Mouse (Mus musculus) lung, adult 18-20 months (tissue): ENCODE measurements around the gene Tfap4.
A peak's percentile ranks its signal among the peaks of the same experiment; 100 is the strongest.

Experiments
- DNase-seq, 2 experiments: peaks; one replicate each; pipeline ENCODE4 v3.0.0; 2022; ENCODE audit warnings: mixed read lengths in 2 of 2

Tfap4 gene

DNA sequence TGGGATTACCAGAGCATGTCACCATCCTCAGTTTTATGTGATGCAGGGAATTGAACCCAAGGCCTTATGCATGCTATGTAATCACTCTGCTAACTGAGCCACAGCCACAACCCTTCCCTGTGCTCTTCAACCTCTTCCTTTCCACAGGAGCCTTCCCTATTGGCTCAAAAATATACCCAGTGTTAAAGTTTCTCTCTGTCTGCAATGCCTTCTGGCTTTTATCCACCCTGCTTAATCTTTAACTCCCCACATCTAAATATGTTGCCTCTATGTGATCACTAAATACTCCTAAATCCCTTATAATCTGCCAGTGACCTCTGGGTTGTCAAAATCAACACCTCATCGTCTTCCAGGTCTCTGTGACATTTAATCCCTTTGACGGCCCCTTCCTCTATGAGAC lies 41.7 kb downstream of the Tfap4 start:
- no peak for DNase-seq

DNA sequence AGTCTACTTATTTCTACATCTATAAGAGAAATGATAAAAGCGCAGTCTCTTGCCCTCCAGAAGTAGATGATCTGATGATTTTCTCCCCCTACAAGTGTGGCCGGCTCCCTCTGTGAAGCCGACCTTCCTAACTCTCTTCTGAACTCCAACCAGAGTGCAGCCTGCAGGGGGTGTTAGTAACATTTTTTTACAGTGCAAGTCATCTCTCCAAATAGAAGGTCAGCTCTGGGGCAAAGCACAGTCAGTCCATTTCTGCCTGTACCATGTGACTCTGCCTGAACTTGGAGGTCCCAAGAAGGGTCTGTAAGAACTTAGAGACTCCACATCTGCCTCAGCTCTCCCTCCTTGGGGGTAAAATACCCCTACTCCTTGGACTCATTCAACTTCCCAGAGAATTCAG lies 45.3 kb downstream of the Tfap4 start:
- DNase-seq = no peak

DNA sequence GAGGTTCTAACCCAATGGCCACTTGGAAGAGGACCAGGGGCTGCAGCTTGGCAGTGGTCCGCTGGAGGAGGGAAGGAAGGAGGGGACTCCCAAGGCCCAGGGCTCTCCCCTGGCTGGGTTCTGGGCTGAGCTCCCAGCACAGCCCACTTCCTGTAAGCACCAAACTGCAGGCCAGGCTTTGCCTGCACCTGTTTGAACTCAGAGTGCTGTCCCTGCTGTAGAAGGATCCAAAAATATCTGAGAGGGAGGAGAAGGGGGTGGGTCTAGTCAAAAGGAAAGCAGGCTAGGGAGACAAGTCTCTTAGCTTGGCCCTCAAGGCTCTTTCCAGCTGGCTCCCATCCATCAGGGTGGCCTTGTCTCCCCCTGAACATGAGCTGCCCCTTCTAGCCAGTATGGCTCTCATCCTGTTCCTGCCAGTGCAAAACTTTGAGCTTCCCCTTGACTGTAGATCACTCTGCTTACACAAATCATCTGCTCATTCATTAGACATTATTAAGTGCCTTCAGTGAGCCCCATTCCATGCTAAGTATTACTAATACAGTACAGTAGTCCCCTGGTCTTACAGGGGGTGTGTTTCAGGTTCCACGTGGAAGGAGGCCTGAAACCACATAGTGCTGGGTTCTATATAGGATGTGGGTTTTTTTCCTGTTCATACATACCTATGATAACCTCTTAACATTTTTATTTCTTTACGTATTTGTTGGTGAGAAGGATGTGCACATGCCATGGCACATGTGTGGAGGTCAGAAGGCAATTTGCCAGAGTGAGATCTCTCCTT lies 46.8 kb downstream of the Tfap4 start:
- peak in 1 of 2 experiments; percentile 30 for DNase-seq

DNA sequence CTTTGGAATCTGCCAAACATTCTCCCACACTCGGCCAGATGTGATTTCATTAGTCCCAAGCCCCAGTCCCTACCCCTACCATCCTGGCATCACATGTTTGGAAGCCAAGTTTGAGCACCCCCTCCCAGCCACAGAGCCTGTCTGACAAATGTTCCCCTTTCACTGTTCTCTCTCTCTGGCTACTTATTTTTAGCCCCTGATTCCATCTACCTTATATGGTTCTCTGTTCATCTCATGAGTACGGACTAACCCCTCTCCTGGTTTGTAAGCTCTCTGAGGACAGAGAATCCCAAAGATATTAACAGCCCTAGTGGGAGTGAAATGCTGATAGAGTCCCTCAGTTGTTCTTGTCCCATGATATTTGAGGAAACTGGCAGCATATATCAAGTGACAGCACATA lies 48.3 kb downstream of the Tfap4 start:
- no peak for DNase-seq

DNA sequence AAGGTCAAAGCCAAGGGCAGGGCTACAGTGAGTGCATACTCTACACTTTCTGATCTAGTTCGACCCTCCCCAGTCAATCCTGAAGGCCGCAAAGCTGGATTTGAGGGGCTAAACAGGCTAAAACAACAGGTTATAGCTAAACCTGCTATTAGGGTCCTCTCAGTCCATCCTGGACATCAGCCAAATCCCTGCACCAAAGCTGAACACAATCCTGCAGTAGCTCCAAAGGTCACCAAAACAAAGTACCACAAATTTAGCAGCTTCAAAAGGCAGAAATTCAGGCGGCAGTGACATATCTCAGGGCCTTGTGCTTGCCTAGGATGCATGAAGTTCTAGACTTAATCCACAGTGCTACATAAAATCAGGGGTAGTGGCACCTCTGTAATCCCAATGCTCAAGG lies 53.5 kb downstream of the Tfap4 start:
- no peak for DNase-seq

DNA sequence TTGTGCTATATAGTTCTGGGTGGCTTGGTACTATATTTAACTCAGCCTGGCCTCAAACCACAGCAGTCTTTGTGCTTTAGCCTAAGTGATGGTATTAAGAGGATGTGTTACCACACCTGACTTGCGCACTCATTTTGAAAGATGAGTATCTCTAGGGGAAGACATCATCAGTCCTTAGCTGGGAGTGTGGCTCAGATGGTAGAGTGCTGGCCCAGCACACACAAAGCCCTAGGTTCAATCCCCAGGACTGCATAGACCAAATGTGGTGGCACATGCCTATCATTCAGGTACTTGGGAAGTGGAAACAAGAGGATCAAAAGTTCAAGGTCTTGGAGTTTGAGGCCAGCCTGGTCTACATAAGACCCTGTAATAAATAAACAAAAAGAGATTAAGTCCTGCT lies 56.2 kb downstream of the Tfap4 start:
- DNase-seq = no peak

DNA sequence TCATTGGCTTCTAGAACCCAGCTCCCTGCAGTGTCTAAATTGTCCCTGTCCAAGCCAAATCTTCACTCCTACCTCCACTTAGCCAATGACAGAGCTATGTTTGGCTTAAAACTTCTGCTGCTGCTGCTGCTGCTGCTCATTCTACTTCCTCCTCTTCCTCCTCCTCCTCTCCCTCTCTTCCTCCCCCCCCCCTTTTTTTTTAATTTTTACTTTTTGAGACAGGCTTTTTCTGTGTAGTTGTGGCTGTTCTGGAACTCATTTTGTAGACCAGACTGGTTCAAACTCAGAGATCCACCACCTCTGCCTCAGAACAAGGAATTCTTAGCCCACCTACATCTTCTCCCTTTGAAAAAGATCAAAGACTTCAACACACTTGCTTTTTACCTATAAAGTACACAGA lies 57.1 kb downstream of the Tfap4 start:
- no peak for DNase-seq

DNA sequence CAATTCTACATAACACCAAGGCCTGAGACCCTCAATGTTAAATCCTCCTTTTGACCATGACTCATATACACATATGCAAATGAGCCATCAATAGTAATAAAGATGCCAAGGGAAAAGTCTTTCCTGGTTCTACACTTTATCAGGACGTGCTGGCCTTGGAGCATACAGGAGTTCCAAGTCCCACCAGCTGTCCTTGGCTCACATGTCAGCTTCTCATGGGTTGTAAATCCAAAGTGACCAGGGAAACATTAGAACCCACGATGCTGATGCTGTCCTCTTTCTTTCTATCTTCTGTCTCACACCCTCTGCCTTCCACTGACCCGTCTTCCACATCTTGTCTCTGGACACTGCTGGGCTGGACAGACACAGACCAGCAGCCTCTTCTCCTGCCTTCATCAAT lies 58.0 kb downstream of the Tfap4 start:
- DNase-seq = no peak

DNA sequence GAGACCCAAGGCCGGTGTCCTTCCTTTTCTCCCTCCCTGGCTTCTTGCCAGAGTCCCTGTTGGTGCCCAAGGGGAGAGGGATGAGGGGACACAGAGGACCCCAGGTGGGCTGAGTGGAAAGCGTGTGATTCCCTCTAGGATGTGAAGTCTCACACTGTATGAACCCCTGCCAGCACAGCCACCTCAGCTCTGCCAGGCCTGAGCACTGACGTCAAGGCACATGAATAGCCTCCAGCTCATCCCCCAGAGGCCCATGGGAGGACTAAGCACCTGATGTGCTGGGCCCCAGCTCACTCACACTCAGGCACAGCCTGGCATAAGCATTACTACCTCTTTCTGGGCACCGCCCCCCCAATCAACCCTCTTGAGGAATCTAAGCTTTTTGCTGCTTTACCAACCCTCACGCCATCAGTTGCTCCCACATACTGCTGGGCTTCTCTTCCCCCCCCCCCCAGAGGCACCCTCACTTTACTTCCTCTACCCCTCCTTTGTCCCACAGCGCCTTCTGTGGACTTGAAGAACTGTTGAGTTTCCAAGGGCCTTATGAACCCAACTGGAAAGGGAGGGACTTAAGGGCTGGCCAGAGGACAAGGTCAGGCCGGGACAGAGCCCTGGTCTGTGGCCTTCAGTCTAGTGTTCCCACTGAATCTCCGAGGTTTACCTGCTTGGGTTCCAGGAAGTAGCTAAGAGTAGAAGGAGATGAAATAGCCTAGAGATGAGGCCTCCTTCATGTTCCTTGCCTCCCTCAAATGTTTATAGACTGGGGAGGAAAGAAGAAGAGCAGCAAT lies 58.9 kb downstream of the Tfap4 start:
- no peak for DNase-seq

DNA sequence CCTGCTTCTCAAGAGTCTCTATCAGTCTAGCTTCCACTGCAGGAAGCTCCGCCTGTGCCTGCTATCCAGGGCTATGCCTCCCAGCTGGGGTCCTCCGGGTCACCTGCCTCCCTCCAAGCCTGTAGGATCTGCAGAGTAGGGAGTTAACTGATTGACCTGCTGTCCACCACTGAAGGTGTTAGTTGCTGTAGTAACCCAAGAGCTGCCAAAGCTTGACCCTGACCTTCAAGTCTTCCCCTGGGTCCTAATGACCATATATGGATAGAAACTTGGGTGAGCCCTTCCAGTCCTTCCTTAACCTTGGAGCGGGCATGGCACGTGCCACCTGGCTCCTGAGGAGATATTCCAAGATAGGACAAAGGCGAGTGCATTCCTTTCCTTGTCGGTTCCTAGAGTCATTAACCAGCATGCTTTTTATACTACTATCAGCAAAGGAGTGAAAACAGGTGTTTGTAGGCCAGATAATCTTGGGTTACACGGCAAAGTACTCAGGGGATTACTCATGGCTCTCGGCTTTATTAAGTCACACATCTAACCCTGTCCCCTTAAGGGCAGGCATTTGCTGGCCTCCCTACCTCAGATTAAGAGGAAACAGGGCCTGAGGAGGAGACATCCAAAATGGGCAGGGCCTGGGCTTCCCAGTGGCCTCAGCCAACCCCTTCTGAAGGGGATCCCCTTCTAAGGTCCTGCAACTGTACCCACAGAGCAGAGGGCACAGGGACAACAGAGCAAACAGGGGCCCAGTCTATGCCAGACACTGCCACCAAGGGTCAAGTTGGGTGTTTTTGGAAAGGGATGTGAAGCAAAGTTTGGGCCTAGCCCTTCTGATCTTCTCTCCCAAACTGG lies 61.7 kb downstream of the Tfap4 start:
- DNase-seq = no peak

DNA sequence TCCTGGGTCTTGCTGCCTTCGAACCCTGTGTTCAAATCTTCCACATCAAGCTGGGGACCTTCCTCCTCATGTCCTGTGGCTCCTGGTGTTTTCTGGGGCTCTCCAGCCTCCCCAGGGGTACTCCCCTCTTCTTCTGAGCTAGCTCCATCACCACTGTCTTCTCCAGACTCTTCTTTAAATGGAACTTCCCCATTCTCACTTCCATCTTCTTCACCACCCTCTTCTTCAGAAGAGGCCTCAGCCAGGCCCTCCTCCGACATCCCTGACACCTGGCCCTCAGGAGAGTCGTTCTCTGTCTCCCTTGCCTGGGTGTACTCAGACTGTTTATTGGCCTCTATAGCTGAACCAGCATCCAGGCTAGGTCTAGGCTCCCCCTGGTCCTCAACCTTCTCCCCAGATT lies 63.2 kb downstream of the Tfap4 start:
- no peak for DNase-seq

DNA sequence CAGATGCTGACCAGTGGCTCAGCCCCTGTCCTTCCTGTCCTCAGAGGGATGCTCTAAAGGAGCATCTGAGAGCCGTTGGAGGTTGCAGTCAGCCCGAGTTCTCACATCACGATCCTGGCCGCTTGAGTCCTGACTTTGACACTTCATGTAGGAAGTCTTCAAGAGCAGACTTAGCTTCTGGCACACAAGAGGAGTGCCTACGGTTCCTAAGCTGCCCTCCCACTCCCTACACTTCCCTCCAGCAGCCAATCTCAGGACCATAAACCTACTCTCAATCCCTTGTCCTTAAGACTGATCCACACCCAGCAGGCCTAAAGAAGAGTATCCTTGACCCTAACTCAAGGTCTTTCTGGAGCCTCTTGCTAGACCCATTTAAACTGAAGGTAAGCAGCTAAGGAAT lies 63.8 kb downstream of the Tfap4 start:
- DNase-seq = peak; percentile 60 to 66
